Mouse (Mus musculus) cerebral cortex, adult 2 months (tissue): ENCODE results near the gene Olfr220.

Experiments
- WGBS: fragments of 180-500 bp; shearing (Covaris S2); methylation state at CpG from one replicate; pipeline ENCODE4 v1.1.7; 2018; 5-methylcytosine and 5-hydroxymethylcytosine counted together

Olfr220 gene

GRCm38 (mm10) chr1:174441782-174442181, at the start of gene Olfr220:
TSS of gene Olfr220 (plus strand) at chr1:174442082.
- WGBS: 79% methylated on average over 1 of the region's 1 CpGs

- WGBS: 89% methylated on average over 4 of the region's 4 CpGs
Measured at GRCm38 (mm10) chr1:174422959-174423358, 18.9 kb upstream of the Olfr220 start.

- WGBS: 69% methylated on average over 1 of the region's 1 CpGs
Measured at GRCm38 (mm10) chr1:174423764-174424163, 18.1 kb upstream of the Olfr220 start, which contains the start of gene Olfr414. TSS of gene Olfr414 (plus strand) at chr1:174424064.

- WGBS: 64% methylated on average over 3 of the region's 3 CpGs
Measured at GRCm38 (mm10) chr1:174426180-174426986, 15.5 kb upstream of the Olfr220 start.

- 80% methylated on average over 1 of the region's 1 CpGs for WGBS
Measured at GRCm38 (mm10) chr1:174427402-174427801, 14.5 kb upstream of the Olfr220 start.

GRCm38 (mm10) chr1:174428407-174428806, 13.5 kb upstream of the Olfr220 start:
- WGBS: 86% methylated on average over 2 of the region's 2 CpGs

- 60% methylated on average over 1 of the region's 1 CpGs for WGBS
Measured at GRCm38 (mm10) chr1:174434121-174434520, 7.8 kb upstream of the Olfr220 start.

GRCm38 (mm10) chr1:174455100-174455499, 13.2 kb downstream of the Olfr220 start:
- WGBS: 86% methylated on average over 2 of the region's 2 CpGs

GRCm38 (mm10) chr1:174465385-174465784, 23.5 kb downstream of the Olfr220 start:
- WGBS: 79% methylated on average over 3 of the region's 3 CpGs

GRCm38 (mm10) chr1:174466240-174466639, 24.4 kb downstream of the Olfr220 start:
- 23% methylated on average over 2 of the region's 2 CpGs for WGBS

GRCm38 (mm10) chr1:174469736-174470135, 27.9 kb downstream of the Olfr220 start:
- WGBS: 6% methylated on average over 6 of the region's 6 CpGs

GRCm38 (mm10) chr1:174482567-174482966, 40.7 kb downstream of the Olfr220 start:
- WGBS: 48% methylated on average over 6 of the region's 6 CpGs

- WGBS: 63% methylated on average over 4 of the region's 4 CpGs
Measured at GRCm38 (mm10) chr1:174500064-174500463, 58.2 kb downstream of the Olfr220 start.
